Mouse (Mus musculus) spleen, adult 18-20 months (tissue): ENCODE measurements around the gene Gm10964.
A peak's percentile ranks its signal among the peaks of the same experiment; 100 is the strongest.
"Not testable (repeated sequence)": the region's sequence is repeated elsewhere in the genome, so short reads cannot be mapped to it uniquely, and the experiment has no call there.

Experiments used
- DNase-seq, 2 experiments: peaks; one replicate each; pipeline ENCODE4 v3.0.0; 2022; ENCODE audit warnings: mixed read lengths in 2 of 2

Gm10964 gene

DNA sequence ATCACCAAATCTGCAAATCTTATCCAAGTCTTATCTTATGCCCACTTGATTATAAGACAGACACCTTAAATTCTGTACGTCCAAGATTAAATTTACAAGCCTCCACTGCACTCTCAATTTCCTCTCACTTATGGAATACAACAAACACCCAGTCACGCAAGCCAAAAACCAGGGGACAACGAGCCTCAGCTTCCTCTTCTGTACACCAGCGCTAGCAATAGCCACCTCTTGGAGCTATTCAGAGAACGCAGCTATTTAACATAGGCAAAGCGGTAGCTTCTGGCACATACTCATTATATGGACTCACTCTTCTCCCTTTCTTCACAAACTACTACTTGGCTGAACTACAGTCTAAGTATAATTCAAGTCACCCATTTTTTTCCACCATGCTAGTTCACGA lies 40.0 kb downstream of the Gm10964 start:
- no peak for DNase-seq

GRCm38 (mm10) chr3:103780271-103780670 lies 41.1 kb downstream of the Gm10964 start:
- no peak for DNase-seq

GRCm38 (mm10) chr3:103780777-103781176 lies 41.6 kb downstream of the Gm10964 start:
- DNase-seq = no peak

- DNase-seq = no peak
Measured at GRCm38 (mm10) chr3:103782844-103783609, 43.9 kb downstream of the Gm10964 start.

DNA sequence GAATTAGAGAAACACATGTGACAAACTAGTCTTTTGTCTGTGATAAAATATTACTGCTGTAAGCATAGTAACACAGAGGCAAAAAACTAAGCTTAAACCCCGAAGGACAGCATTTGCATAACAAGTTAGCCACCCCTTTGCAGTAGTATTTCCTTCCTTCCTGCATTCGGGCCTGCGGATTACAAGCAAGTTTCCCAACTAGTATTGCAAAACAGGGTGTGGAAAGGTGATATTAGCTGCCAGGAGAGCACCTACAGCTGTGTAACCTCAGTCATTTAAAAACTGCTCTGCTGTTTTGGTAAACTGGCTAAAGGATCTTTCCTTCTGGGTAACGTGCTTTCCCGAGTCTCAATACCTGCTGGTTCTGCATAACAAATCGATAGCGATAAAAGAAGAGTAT lies 48.1 kb downstream of the Gm10964 start:
- no peak for DNase-seq

GRCm38 (mm10) chr3:103789096-103789495 lies 49.9 kb downstream of the Gm10964 start:
- DNase-seq = no peak

DNA sequence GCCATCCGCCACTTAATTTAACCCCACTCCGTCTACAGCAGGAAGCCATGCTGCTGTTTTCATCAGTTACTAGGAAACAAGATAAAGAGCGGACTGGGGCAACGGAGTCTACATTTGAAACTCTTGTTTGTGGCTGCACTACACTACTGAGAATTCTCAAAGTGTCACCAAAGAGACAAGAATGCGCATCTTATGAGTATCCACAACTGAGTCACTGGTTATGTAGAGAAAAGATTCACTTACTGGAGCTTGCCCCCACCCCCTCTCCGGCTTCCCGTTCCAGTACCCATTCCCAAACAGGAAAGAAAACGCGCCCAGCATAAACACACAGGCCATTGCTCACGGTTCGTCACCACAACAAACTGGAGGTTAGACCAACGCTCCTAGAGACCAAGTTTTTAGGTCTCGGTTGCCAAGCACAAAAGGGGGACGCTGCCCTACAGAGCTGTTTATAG lies 50.8 kb downstream of the Gm10964 start:
- DNase-seq = no peak

DNA sequence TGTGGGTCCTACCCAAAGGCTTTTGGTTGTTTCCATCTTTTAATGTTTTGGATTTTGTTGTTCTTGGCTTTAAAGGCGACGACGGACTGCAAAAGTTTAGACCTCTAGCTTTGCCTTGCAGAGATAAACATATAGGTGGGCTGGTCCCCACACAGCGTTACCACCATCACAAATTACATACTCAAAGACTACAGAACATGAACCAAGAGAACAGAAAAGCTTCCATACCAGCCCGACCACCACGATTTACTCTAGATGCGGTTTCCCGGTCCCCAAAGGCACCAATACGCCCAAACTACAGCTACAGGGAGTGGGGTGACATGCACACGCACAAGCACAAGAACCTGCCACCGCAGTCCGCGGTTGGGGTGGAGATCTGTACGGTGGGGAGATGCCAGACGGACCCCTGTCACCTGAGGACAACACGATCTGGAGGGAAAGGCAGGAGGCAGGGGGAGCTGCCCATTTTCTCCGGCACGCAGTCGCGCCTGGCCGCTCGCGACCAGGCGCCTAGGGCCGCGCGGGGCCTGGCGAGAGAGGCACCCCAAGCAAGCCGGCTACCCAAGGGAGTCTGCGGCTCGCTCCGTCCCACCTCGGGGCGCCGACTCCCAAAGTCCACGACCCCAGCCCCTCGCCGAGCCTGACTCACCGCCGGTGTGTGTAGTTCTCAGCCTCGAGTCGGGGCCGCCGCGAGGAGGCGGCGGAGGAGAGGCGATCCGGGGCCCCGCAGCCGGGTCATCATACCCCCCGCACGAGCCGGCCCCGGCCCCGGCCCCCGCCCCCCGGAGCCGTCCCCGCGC lies 51.4 kb downstream of the Gm10964 start:
- DNase-seq = peak in 1 of 2 experiments; percentile 54

GRCm38 (mm10) chr3:103791230-103792110 lies 52.3 kb downstream of the Gm10964 start, which contains the start of gene Hipk1:
Gene Hipk1, minus strand, starts transcription at chr3:103791563.
- peak; percentile 91 to 92 for DNase-seq

DNA sequence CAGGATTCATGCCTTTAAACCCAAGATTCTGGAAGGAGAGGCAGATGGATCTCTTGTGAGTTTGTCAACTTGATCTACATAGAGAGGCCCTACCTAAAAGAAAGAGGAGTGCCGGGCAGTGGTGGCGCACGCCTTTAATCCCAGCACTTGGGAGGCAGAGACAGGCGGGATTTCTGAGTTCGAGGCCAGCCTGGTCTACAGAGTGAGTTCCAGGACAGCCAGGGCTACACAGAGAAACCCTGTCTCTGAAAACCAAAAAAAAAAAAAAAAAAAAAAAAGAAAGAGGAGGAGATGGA lies 52.9 kb downstream of the Gm10964 start:
- DNase-seq = not testable (repeated sequence)

DNA sequence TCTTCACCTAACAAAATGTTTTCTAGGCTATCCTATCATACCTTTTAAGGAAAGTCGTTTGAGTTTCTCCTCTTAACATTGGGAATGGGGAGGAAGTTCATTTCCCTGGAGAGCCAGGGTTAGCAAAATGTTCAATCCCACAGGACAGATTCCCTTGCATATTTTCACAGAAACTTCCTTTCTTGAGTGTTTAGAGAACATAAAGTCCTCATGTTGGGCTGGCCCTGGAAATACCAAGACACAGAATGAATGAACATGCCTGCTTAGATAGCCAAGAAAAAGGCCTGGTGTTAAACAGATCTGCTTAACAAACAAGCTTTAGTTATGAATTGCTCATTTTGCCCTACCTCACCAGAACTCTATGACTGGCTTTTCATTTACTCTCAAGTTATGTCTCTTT lies 53.4 kb downstream of the Gm10964 start:
- DNase-seq = no peak
